Mouse (Mus musculus) CH12.LX (cell line): ENCODE results near the gene Gas6. TPM values are rescaled to one million over a fixed set of nuclear protein-coding genes. Genes with fewer than 3 reads are reported as not detected.

Experiments
- DNase-seq: peaks from one replicate; pipeline ENCODE4 v3.0.0-alpha.2; 2013; ENCODE audit errors: extremely low read depth
- H3K27ac ChIP-seq: 2 replicates; pipeline ENCODE4 v1.5.1; 2012; ENCODE audit warnings: low read depth, mild to moderate bottlenecking, control low read depth, moderate library complexity; ENCODE audit not compliant: insufficient read depth
- H3K27me3 ChIP-seq: replicated peaks from 2 replicates; pipeline ENCODE3; 2012; ENCODE audit warnings: inconsistent platforms
- H3K36me3 ChIP-seq, 2 experiments: replicated peaks in 1 of 2; 2 replicates each; pipeline versions ENCODE3 to v1.6.1; 2012; ENCODE audit warnings: inconsistent platforms in 1 of 2, low read length in 1 of 2, mild to moderate bottlenecking in 1 of 2, mixed read lengths in 1 of 2, moderate library complexity in 1 of 2; ENCODE audit not compliant: control insufficient read depth in 1 of 2, insufficient read depth in 1 of 2
- H3K4me1 ChIP-seq, 2 experiments: 2 replicates each; pipeline ENCODE4 v1.6.1; 2012; ENCODE audit warnings: inconsistent platforms in 1 of 2, moderate library complexity in 1 of 2; ENCODE audit not compliant: insufficient read depth in 2 of 2, control insufficient read depth in 1 of 2
- H3K4me2 ChIP-seq: 2 replicates; pipeline ENCODE4 v1.6.1; 2012; ENCODE audit warnings: low read depth, mild to moderate bottlenecking, control low read depth; ENCODE audit not compliant: poor library complexity, insufficient read depth, severe bottlenecking
- H3K4me3 ChIP-seq, 3 experiments: fragments of 150-350 bp in 1 of 3; sonication (generic) in 1 of 3; replicated peaks in 1 of 3; 2 replicates each; pipeline versions ENCODE3 to v1.5.1; 2011 to 2012; ENCODE audit warnings: low read depth in 2 of 3, low read length in 2 of 3, mild to moderate bottlenecking in 2 of 3, moderate library complexity in 2 of 3, control low read depth in 1 of 3, improper control_type of control experiment in 1 of 3, inconsistent platforms in 1 of 3, mixed read lengths in 1 of 3; ENCODE audit not compliant: poor library complexity in 1 of 3
- H3K79me2 ChIP-seq: replicated peaks from 2 replicates; pipeline ENCODE4 v1.6.1; 2012; ENCODE audit warnings: mild to moderate bottlenecking, moderate library complexity; ENCODE audit not compliant: control insufficient read depth, poor library complexity, insufficient read depth, severe bottlenecking; ENCODE audit errors: extremely low read depth
- H3K9ac ChIP-seq: 2 replicates; pipeline ENCODE4 v1.6.1; 2012; ENCODE audit warnings: low read depth, mild to moderate bottlenecking, control low read depth, moderate library complexity; ENCODE audit not compliant: insufficient read depth
- H3K9me3 ChIP-seq: replicated peaks from 2 replicates; pipeline ENCODE3; 2012; ENCODE audit warnings: low read length, inconsistent platforms, mixed read lengths
- CHD1 ChIP-seq: IDR thresholded peaks from 2 replicates; pipeline ENCODE4 v1.6.1; 2012; ENCODE audit warnings: low read depth, low read length, improper control_type of control experiment, inconsistent platforms
- CHD2 ChIP-seq: IDR thresholded peaks from 2 replicates; pipeline ENCODE4 v1.6.1; 2011; ENCODE audit warnings: low read length, improper control_type of control experiment
- CTCF ChIP-seq, 2 experiments: IDR thresholded peaks in 1 of 2; conservative IDR thresholded peaks in 1 of 2; 2 replicates each; pipeline ENCODE4 v1.5.1; 2011 to 2012; ENCODE audit warnings: low read depth in 2 of 2, low read length in 2 of 2, improper control_type of control experiment in 1 of 2, inconsistent platforms in 1 of 2, mild to moderate bottlenecking in 1 of 2, moderate library complexity in 1 of 2
- E2F4 ChIP-seq: IDR thresholded peaks from 2 replicates; pipeline ENCODE4 v1.6.1; 2011; ENCODE audit warnings: low read depth, low read length, improper control_type of control experiment; ENCODE audit not compliant: insufficient replicate concordance
- ELF1 ChIP-seq: IDR thresholded peaks from 2 replicates; pipeline ENCODE4 v1.6.1; 2014; ENCODE audit warnings: low read depth, mild to moderate bottlenecking, inconsistent platforms, low read length, improper control_type of control experiment
- EP300 ChIP-seq: IDR thresholded peaks from 2 replicates; pipeline ENCODE4 v1.6.1; 2011; ENCODE audit warnings: low read length, improper control_type of control experiment
- ETS1 ChIP-seq: conservative IDR thresholded peaks from 2 replicates; pipeline ENCODE4 v1.6.1; 2012; ENCODE audit warnings: low read depth, mild to moderate bottlenecking, inconsistent platforms, low read length, improper control_type of control experiment, moderate library complexity
- HCFC1 ChIP-seq: IDR thresholded peaks from 2 replicates; pipeline ENCODE4 v1.6.1; 2012; ENCODE audit warnings: low read depth, mild to moderate bottlenecking, inconsistent platforms, low read length, improper control_type of control experiment
- KAT2A ChIP-seq: IDR thresholded peaks from 2 replicates; pipeline ENCODE4 v1.6.1; 2012; ENCODE audit warnings: low read length, improper control_type of control experiment, inconsistent platforms; ENCODE audit not compliant: insufficient replicate concordance
- MAFK ChIP-seq: IDR thresholded peaks from 2 replicates; pipeline ENCODE4 v1.6.1; 2011; ENCODE audit warnings: low read length, improper control_type of control experiment; ENCODE audit not compliant: insufficient replicate concordance
- MAX ChIP-seq: IDR thresholded peaks from 2 replicates; pipeline ENCODE4 v1.6.1; 2011; ENCODE audit warnings: low read length, improper control_type of control experiment
- MAZ ChIP-seq: IDR thresholded peaks from 2 replicates; pipeline ENCODE4 v1.6.1; 2012; ENCODE audit warnings: low read depth, mild to moderate bottlenecking, inconsistent platforms, low read length, improper control_type of control experiment, moderate library complexity
- NELFE ChIP-seq: IDR thresholded peaks from 2 replicates; pipeline ENCODE4 v1.6.1; 2011; ENCODE audit warnings: low read depth, low read length, improper control_type of control experiment
- NRF1 ChIP-seq: IDR thresholded peaks from 2 replicates; pipeline ENCODE4 v1.6.1; 2014; ENCODE audit warnings: low read depth, mild to moderate bottlenecking, inconsistent platforms, low read length, improper control_type of control experiment, moderate library complexity
- PAX5 ChIP-seq: IDR thresholded peaks from 2 replicates; pipeline ENCODE4 v1.6.1; 2012; ENCODE audit warnings: low read length, inconsistent platforms, mixed read lengths
- POLR2A ChIP-seq: IDR thresholded peaks from 2 replicates; pipeline ENCODE4 v1.6.1; 2011; ENCODE audit warnings: low read depth, mild to moderate bottlenecking, improper control_type of control experiment, low read length
- POLR2AphosphoS2 ChIP-seq: IDR thresholded peaks from 2 replicates; pipeline ENCODE4 v1.6.1; 2011; ENCODE audit warnings: low read depth, low read length, improper control_type of control experiment
- RAD21 ChIP-seq: IDR thresholded peaks from 2 replicates; pipeline ENCODE4 v1.6.1; 2011; ENCODE audit warnings: low read depth, mild to moderate bottlenecking, low read length, improper control_type of control experiment, moderate library complexity
- RCOR1 ChIP-seq: conservative IDR thresholded peaks from 2 replicates; pipeline ENCODE4 v1.6.1; 2012; ENCODE audit warnings: low read depth, mild to moderate bottlenecking, inconsistent platforms, low read length, improper control_type of control experiment
- SIN3A ChIP-seq: IDR thresholded peaks from 2 replicates; pipeline ENCODE4 v1.6.1; 2012; ENCODE audit warnings: low read length, improper control_type of control experiment, inconsistent platforms
- TBP ChIP-seq: conservative IDR thresholded peaks from 2 replicates; pipeline ENCODE4 v1.6.1; 2011; ENCODE audit warnings: low read depth, low read length, improper control_type of control experiment
- TCF12 ChIP-seq: IDR thresholded peaks from 2 replicates; pipeline ENCODE4 v1.6.1; 2014; ENCODE audit warnings: low read depth, mild to moderate bottlenecking, inconsistent platforms, low read length, improper control_type of control experiment
- UBTF ChIP-seq: IDR thresholded peaks from 2 replicates; pipeline ENCODE4 v1.6.1; 2012; ENCODE audit warnings: low read depth, mild to moderate bottlenecking, inconsistent platforms, low read length, improper control_type of control experiment, moderate library complexity
- USF2 ChIP-seq: conservative IDR thresholded peaks from 2 replicates; pipeline ENCODE4 v1.6.1; 2011; ENCODE audit warnings: low read depth, low read length, improper control_type of control experiment
- ZC3H11A ChIP-seq: IDR thresholded peaks from 2 replicates; pipeline ENCODE4 v1.6.1; 2012; ENCODE audit warnings: low read depth, mild to moderate bottlenecking, inconsistent platforms, low read length, improper control_type of control experiment
- ZKSCAN1 ChIP-seq: IDR thresholded peaks from 2 replicates; pipeline ENCODE4 v1.6.1; 2012; ENCODE audit warnings: low read depth, inconsistent platforms, low read length, improper control_type of control experiment, borderline replicate concordance
- ZMIZ1 ChIP-seq: IDR thresholded peaks from 2 replicates; pipeline ENCODE4 v1.6.1; 2012; ENCODE audit warnings: low read depth, mild to moderate bottlenecking, inconsistent platforms, low read length, improper control_type of control experiment
- ZNF384 ChIP-seq: IDR thresholded peaks from 2 replicates; pipeline ENCODE4 v1.6.1; 2012; ENCODE audit warnings: low read depth, low read length, improper control_type of control experiment, inconsistent platforms
- dilution Hi-C: fragments of 300-500 bp; cut with MboI; formaldehyde crosslinking; loops from 2 replicates; pipeline ENCODE4 v1.14.3; 2020; ENCODE audit warnings: low sequenced_read_pairs; ENCODE audit not compliant: extremely low pct_unique_long_range_greater_than_20kb, extremely low pct_ligation_motif_present
- in situ Hi-C: fragments of 300-500 bp; cut with MboI; formaldehyde crosslinking; loops from 3 replicates; pipeline ENCODE4 v1.14.3; 2019; ENCODE audit warnings: low sequenced_read_pairs, low pct_ligation_motif_present, low pct_unique_long_range_greater_than_20kb, mixed read lengths
- polyA plus RNA-seq: library from polyadenylated mRNA; unstranded; fragments of >175 nt; gene quantifications from 2 replicates; pipeline ENCODE4 v1.2.1, GENCODE M21; 2012; ENCODE audit warnings: low read depth; ENCODE audit not compliant: insufficient read length
- total RNA-seq, 2 experiments: library from RNA; depleted of rRNA; stranded (reverse); fragments of 300-350 nt in 1 of 2; fragments of >200 nt in 1 of 2; gene quantifications; 2 replicates each; pipeline ENCODE4 v1.2.3; 2012 to 2014

Gene Gas6
- total and polyA plus RNA-seq, 3 experiments, result not detected

DNA sequence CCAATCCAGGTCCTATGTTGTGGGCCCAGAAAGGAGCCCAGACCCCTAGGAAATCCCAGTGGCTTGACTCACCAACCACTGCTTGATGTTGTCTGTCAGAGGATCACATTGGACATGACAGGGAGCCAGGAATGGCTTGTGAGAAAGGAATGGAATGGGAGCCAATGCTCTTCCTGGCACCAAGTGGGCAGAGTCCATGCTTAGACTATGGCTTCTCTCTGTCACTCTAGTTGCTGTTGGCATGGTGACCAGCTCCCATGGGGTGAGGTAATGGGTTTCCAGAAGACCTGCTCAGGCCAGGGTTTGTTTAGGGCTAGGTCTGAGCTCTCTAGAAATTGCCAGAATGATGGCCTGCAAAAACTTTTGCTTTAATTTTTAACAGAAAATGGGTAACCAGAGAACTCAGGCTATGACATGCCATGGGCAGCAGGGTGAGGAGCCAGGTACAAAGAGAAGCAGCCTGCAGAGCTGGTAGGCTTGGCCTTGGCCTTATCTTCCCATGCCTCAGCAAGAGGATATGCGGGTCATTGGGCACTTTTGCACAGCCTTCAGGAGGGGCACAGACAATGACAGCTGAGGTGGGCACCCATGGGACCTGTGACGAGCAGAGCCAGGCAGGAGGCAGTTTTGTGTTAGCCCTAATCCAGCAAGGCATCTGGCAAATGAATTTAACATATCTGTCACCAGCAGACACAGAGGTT, 12.0 kb downstream of the Gas6 start:
- H3K79me2 ChIP-seq, result no peaks in the 10 kb centered on the region
- in situ Hi-C loops, result no loop called here
- no peak for TF ChIP-seq TBP
- TF ChIP-seq E2F4, result no peak
- TF ChIP-seq MAFK, result no peak
- TF ChIP-seq SIN3A, result no peak
- no peak for TF ChIP-seq ZNF384
- no peak for TF ChIP-seq NRF1
- TF ChIP-seq MAZ, result no peak
- TF ChIP-seq EP300, result no peak
- no peak for TF ChIP-seq POLR2AphosphoS2
- TF ChIP-seq POLR2A, result no peak
- no peak for TF ChIP-seq PAX5
- TF ChIP-seq CHD2, result no peak
- no peak for TF ChIP-seq ETS1
- TF ChIP-seq NELFE, result no peak
- no peak for TF ChIP-seq TCF12
- no peak for TF ChIP-seq ZKSCAN1
- H3K36me3 ChIP-seq, result no peaks in the 10 kb centered on the region
- no peak overlapping the region for H3K4me2 ChIP-seq
- H3K4me1 ChIP-seq, result no peaks in the 10 kb centered on the region
- no peak overlapping the region for H3K27ac ChIP-seq
- H3K9me3 ChIP-seq, result no peaks in the 10 kb centered on the region
- H3K4me3 ChIP-seq, result no peak overlapping the region
- no peak for DNase-seq
- no peak overlapping the region for H3K9ac ChIP-seq
- peaks cover 22% of the 10 kb centered on the region for H3K27me3 ChIP-seq
- dilution Hi-C loops, result no loop called here

DNA sequence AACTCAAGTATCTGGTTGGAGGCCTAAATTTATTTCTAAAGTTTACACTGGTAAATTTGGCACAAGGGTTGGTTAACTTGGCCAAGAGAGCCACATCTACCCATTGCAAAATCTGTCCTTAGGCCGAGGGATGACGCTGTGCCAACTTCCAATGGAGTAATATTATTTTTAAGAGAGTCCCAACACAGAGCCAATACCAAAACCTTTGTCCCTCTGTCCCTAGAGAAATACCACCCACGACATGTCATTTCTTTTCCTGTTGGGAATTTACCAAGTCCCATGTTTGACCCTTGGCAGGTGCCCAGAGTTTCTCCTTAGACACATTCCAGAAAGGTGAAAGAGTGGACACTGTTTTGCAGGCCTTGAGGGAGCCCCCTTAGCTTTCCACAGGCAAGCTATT, 12.7 kb downstream of the Gas6 start:
- Histone ChIP-seq H3K9me3 (no peaks in the 10 kb centered on the region), H3K36me3 (no peaks in the 10 kb centered on the region), H3K4me1 (no peaks in the 10 kb centered on the region), H3K27ac (no peak overlapping the region), H3K4me3 (no peak overlapping the region), H3K79me2 (no peaks in the 10 kb centered on the region), H3K4me2 (no peak overlapping the region), H3K27me3 (peaks cover 25% of the 10 kb centered on the region), H3K9ac (no peak overlapping the region)
- TF ChIP-seq CTCF (conservative IDR thresholded peaks at IDR 0.05 in 1 of 2, IDR thresholded peaks at IDR 0.05 in 1 of 2; ENCODE audit: low read depth in 2 of 2, low read length in 2 of 2) (no peak), PAX5 (no peak), RAD21 (no peak), HCFC1 (no peak), ZC3H11A (no peak), UBTF (no peak), KAT2A (no peak), CHD1 (no peak), MAX (no peak), RCOR1 (no peak), ZMIZ1 (no peak), ELF1 (no peak), USF2 (no peak), EP300 (no peak), ZKSCAN1 (no peak), POLR2A (no peak)
- in situ Hi-C loops (no loop called here), dilution Hi-C loops (no loop called here)
- DNase-seq, result no peak
